Mouse (Mus musculus): ENCODE measurements at regions not wholly inside any gene's neighbourhood (a gene's known extent, or its start where the extent isn't known, plus 50 kb on each side); places are given as distances from the start of the nearest gene placed in this dataset.

- Histone ChIP-seq H3K36me3 (ENCODE audit: poor library complexity, severe bottlenecking) (no peaks in the 10 kb centered on the region), H3K27me3 (no peaks in the 10 kb centered on the region), H3K4me3 (peak overlapping the region; percentile 26), H3K9ac (peak overlapping the region; percentile 53), H3K4me2 (peak overlapping the region; percentile 58), H3K27ac (peak overlapping the region; percentile 83), H3K9me3 (replicated peaks) (no peaks in the 10 kb centered on the region), H3K4me1 (peaks cover 44% of the 10 kb centered on the region)
- ATAC-seq: peak; percentile 60; the same call in 1 of the 2 replicates
- WGBS: 56% methylated on average over 25 of the region's 25 CpGs
Measured at GRCm38 (mm10) chr13:29016145-29016651, 62.7 kb upstream of the Sox4 start.

- H3K9ac ChIP-seq: peak overlapping the region; percentile 45
- peak overlapping the region; percentile 83 for H3K27ac ChIP-seq
- H3K27me3 ChIP-seq: no peaks in the 10 kb centered on the region
- peak; percentile 80 for ATAC-seq
- H3K9me3 ChIP-seq (replicated peaks): no peaks in the 10 kb centered on the region
- H3K4me3 ChIP-seq: peak overlapping the region; percentile 30
- 5% methylated on average over 9 of the region's 9 CpGs for WGBS
- peak overlapping the region; percentile 58 for H3K4me2 ChIP-seq
- no peaks in the 10 kb centered on the region for H3K36me3 ChIP-seq (ENCODE audit: poor library complexity, severe bottlenecking)
- H3K4me1 ChIP-seq: peaks cover 44% of the 10 kb centered on the region
Measured at GRCm38 (mm10) chr13:29015605-29015994, 62.1 kb upstream of the Sox4 start.

- ATAC-seq: peak; percentile 70
- peak overlapping the region; percentile 58 for H3K4me2 ChIP-seq
- 5% methylated on average over 13 of the region's 13 CpGs for WGBS
Measured at GRCm38 (mm10) chr13:29014827-29015604, 61.5 kb upstream of the Sox4 start.

GRCm38 (mm10) chr13:29014066-29014826, 60.7 kb upstream of the Sox4 start:
- Histone ChIP-seq H3K4me1 (peaks cover 44% of the 10 kb centered on the region), H3K36me3 (ENCODE audit: poor library complexity, severe bottlenecking) (no peaks in the 10 kb centered on the region), H3K4me2 (peak overlapping the region; percentile 58), H3K27me3 (no peaks in the 10 kb centered on the region), H3K4me3 (no peak overlapping the region), H3K27ac (peak overlapping the region; percentile 83), H3K9ac (peak overlapping the region; percentile 45; the same call in 1 of the 2 replicates), H3K9me3 (replicated peaks) (no peaks in the 10 kb centered on the region)
- ATAC-seq: peak; percentile 19
- 60% methylated on average over 15 of the region's 15 CpGs for WGBS

More at GRCm38 (mm10) chr13:29014827-29015604, 61.5 kb upstream of the Sox4 start:
- Histone ChIP-seq H3K36me3 (ENCODE audit: poor library complexity, severe bottlenecking) (no peaks in the 10 kb centered on the region), H3K4me3 (peak overlapping the region; percentile 30), H3K9me3 (replicated peaks) (no peaks in the 10 kb centered on the region), H3K27ac (peak overlapping the region; percentile 83), H3K27me3 (no peaks in the 10 kb centered on the region), H3K9ac (peak overlapping the region; percentile 45), H3K4me1 (peaks cover 44% of the 10 kb centered on the region)

GRCm38 (mm10) chr13:29006467-29006866, 53.0 kb upstream of the Sox4 start:
- ATAC-seq: no peak
- Histone ChIP-seq H3K4me3 (no peak overlapping the region), H3K36me3 (ENCODE audit: poor library complexity, severe bottlenecking) (no peaks in the 10 kb centered on the region), H3K27ac (no peak overlapping the region), H3K4me2 (no peak overlapping the region), H3K9me3 (replicated peaks) (no peaks in the 10 kb centered on the region), H3K27me3 (no peaks in the 10 kb centered on the region), H3K9ac (no peak overlapping the region), H3K4me1 (no peaks in the 10 kb centered on the region)

Data from forebrain, embryonic 13.5 days (tissue).